Mouse (Mus musculus) splenic B cell, adult 2 months (primary cell): Measurements from ENCODE around the gene Tmem255a.

Experiments used
- DNase-seq: peaks from one replicate; pipeline ENCODE4 v3.0.0-alpha.2; 2011; ENCODE audit warnings: low read depth, low spot score
- H3K27me3 ChIP-seq: 2 replicates; pipeline ENCODE4 v1.6.1; 2012; ENCODE audit warnings: mild to moderate bottlenecking, low read length, moderate library complexity, mixed read lengths; ENCODE audit not compliant: control insufficient read depth, poor library complexity, insufficient read depth, severe bottlenecking
- H3K36me3 ChIP-seq: 2 replicates; pipeline ENCODE4 v1.6.1; 2012; ENCODE audit warnings: mild to moderate bottlenecking, low read length, moderate library complexity, mixed read lengths; ENCODE audit not compliant: control insufficient read depth, poor library complexity, insufficient read depth, severe bottlenecking

Gene Tmem255a

GRCm38 (mm10) chrX:38251851-38252571, at the start of gene Tmem255a:
TSS of gene Tmem255a (minus strand) at chrX:38252439.
- DNase-seq, result peak; percentile 54
- H3K27me3 ChIP-seq, result no peaks in the 10 kb centered on the region
- H3K36me3 ChIP-seq, result no peaks in the 10 kb centered on the region

- Histone ChIP-seq H3K27me3 (no peaks in the 10 kb centered on the region), H3K36me3 (no peaks in the 10 kb centered on the region)
- DNase-seq, result no peak
Observed at GRCm38 (mm10) chrX:38259610-38260009, 7.4 kb upstream of the Tmem255a start.

- Histone ChIP-seq H3K27me3 (no peaks in the 10 kb centered on the region), H3K36me3 (no peaks in the 10 kb centered on the region)
- DNase-seq, result peak; percentile 42
Observed at GRCm38 (mm10) chrX:38250352-38250950, 1.8 kb downstream of the Tmem255a start.

GRCm38 (mm10) chrX:38249640-38250351, 2.4 kb downstream of the Tmem255a start:
- Histone ChIP-seq H3K27me3 (no peaks in the 10 kb centered on the region), H3K36me3 (no peaks in the 10 kb centered on the region)
- peak; percentile 62 for DNase-seq

- H3K36me3 ChIP-seq, result no peaks in the 10 kb centered on the region
- no peak for DNase-seq
Observed at GRCm38 (mm10) chrX:38247601-38248000, 4.6 kb downstream of the Tmem255a start.

GRCm38 (mm10) chrX:38247108-38247507, 5.1 kb downstream of the Tmem255a start:
- Histone ChIP-seq H3K36me3 (no peaks in the 10 kb centered on the region), H3K27me3 (no peaks in the 10 kb centered on the region)
- no peak for DNase-seq

More at GRCm38 (mm10) chrX:38247601-38248000, 4.6 kb downstream of the Tmem255a start:
- H3K27me3 ChIP-seq, result no peaks in the 10 kb centered on the region

GRCm38 (mm10) chrX:38237731-38238130, 14.5 kb downstream of the Tmem255a start:
- DNase-seq, result peak; percentile 69
- no peaks in the 10 kb centered on the region for H3K27me3 ChIP-seq
- no peaks in the 10 kb centered on the region for H3K36me3 ChIP-seq

- Histone ChIP-seq H3K27me3 (no peaks in the 10 kb centered on the region), H3K36me3 (no peaks in the 10 kb centered on the region)
- DNase-seq, result no peak
Observed at GRCm38 (mm10) chrX:38229888-38230287, 22.4 kb downstream of the Tmem255a start.

- DNase-seq, result no peak
- no peaks in the 10 kb centered on the region for H3K36me3 ChIP-seq
- no peaks in the 10 kb centered on the region for H3K27me3 ChIP-seq
Observed at GRCm38 (mm10) chrX:38222757-38223156, 29.5 kb downstream of the Tmem255a start.

GRCm38 (mm10) chrX:38217676-38217991, 34.6 kb downstream of the Tmem255a start:
- Histone ChIP-seq H3K36me3 (no peaks in the 10 kb centered on the region), H3K27me3 (no peaks in the 10 kb centered on the region)
- no peak for DNase-seq

- DNase-seq, result no peak
Observed at GRCm38 (mm10) chrX:38216986-38217675, 35.1 kb downstream of the Tmem255a start.

GRCm38 (mm10) chrX:38207392-38207791, 44.8 kb downstream of the Tmem255a start:
- DNase-seq, result peak; percentile 15
- no peaks in the 10 kb centered on the region for H3K36me3 ChIP-seq
- H3K27me3 ChIP-seq, result no peaks in the 10 kb centered on the region

More at GRCm38 (mm10) chrX:38216986-38217675, 35.1 kb downstream of the Tmem255a start:
- Histone ChIP-seq H3K36me3 (no peaks in the 10 kb centered on the region), H3K27me3 (no peaks in the 10 kb centered on the region)

- no peak for DNase-seq
- no peaks in the 10 kb centered on the region for H3K27me3 ChIP-seq
- H3K36me3 ChIP-seq, result no peaks in the 10 kb centered on the region
Observed at GRCm38 (mm10) chrX:38201816-38202215, 50.4 kb downstream of the Tmem255a start.

- no peak for DNase-seq
- Histone ChIP-seq H3K36me3 (no peaks in the 10 kb centered on the region), H3K27me3 (no peaks in the 10 kb centered on the region)
Observed at GRCm38 (mm10) chrX:38190458-38190764, 61.8 kb downstream of the Tmem255a start.
